Mouse (Mus musculus) hindbrain, embryonic 12.5 days (tissue): ENCODE data around the gene Pou2f2. TPM values are rescaled to one million over a fixed set of nuclear protein-coding genes. Genes with fewer than 3 reads are reported as not detected.

ENCODE experiments used
- microRNA-seq: library from miRNA; unstranded; fragments of <30 nt; microRNA quantifications from one replicate; pipeline ENCODE4, GENCODE M21; 2017
- polyA plus RNA-seq: library from polyadenylated mRNA; unstranded; fragments of >200 nt; fragmentation: Nextera tagmentation; extraction: Ambion mirVana; gene quantifications from 2 replicates; pipeline ENCODE4 v1.2.1, GENCODE M21; 2016

The Pou2f2 gene
- polyA plus RNA-seq, 1 experiment from 2014 or later, result 38.6 TPM

Small RNA genes within 50 kb of the gene (microRNA-seq; reads per million reads assigned to microRNA genes)
- gene Mir6537, result not detected
- not detected for gene Mir7048

Other genes starting within 250 kb of the Pou2f2 start
- 9.4 and 13.8 TPM in 2 replicates for gene Gm4881, start 235.2 kb downstream of the Pou2f2 start, polyA plus RNA-seq
- 122 and 138 TPM in 2 replicates for gene Rabac1, start 207.0 kb downstream of the Pou2f2 start, polyA plus RNA-seq
- 110 and 121 TPM in 2 replicates for gene Atp1a3, start 173.8 kb downstream of the Pou2f2 start, polyA plus RNA-seq
- gene Grik5, start 107.4 kb downstream of the Pou2f2 start, polyA plus RNA-seq, result 16.5 and 17.1 TPM in 2 replicates
- gene Zfp574, start 107.2 kb downstream of the Pou2f2 start, polyA plus RNA-seq, result 39.8 and 40.8 TPM in 2 replicates
- 11.9 and 13.9 TPM in 2 replicates for gene Dedd2, start 40.9 kb upstream of the Pou2f2 start, polyA plus RNA-seq
- gene Zfp526, start 41.7 kb upstream of the Pou2f2 start, polyA plus RNA-seq, result 2.3 and 2.9 TPM in 2 replicates
- 17.2 and 19.6 TPM in 2 replicates for gene Gsk3a, start 58.1 kb upstream of the Pou2f2 start, polyA plus RNA-seq
- 10.4 and 13.6 TPM in 2 replicates for gene Erf, start 71.0 kb upstream of the Pou2f2 start, polyA plus RNA-seq
- gene Cic, start 88.0 kb upstream of the Pou2f2 start, polyA plus RNA-seq, result 41.1 and 42.4 TPM in 2 replicates
- gene Pafah1b3, start 118.3 kb upstream of the Pou2f2 start, polyA plus RNA-seq, result 391 and 405 TPM in 2 replicates
- gene Prr19, start 121.7 kb upstream of the Pou2f2 start, polyA plus RNA-seq, result 0.87 and 1.1 TPM in 2 replicates
- 24.3 and 25.9 TPM in 2 replicates for gene Tmem145, start 126.4 kb upstream of the Pou2f2 start, polyA plus RNA-seq
- 20.9 and 23.0 TPM in 2 replicates for gene Megf8, start 137.4 kb upstream of the Pou2f2 start, polyA plus RNA-seq
- not detected in 2 replicates for gene Cnfn, start 190.0 kb upstream of the Pou2f2 start, polyA plus RNA-seq
- gene Lipe, start 219.0 kb upstream of the Pou2f2 start, polyA plus RNA-seq, result 7.8 and 9.4 TPM in 2 replicates
- gene Cxcl17, start 233.2 kb upstream of the Pou2f2 start, polyA plus RNA-seq, result 0.30 and 0.43 TPM in 2 replicates